In genomic region chr1:36307495-36308280, GRCm38 (mm10) we compare ENCODE assay signal across 8 mouse cellular contexts. TPM values are rescaled to one million over a fixed set of nuclear protein-coding genes. Genes with fewer than 3 reads are reported as not detected.
DNase-seq lines count a peak whose midpoint lies in the region; ATAC-seq and TF ChIP-seq lines count a peak whose summit lies in the region.

TSS of gene Arid5a (plus strand) at chr1:36307733.

- H3K9ac ChIP-seq in heart, embryonic 11.5 days (ENCODE audit: low read depth, low read length): peak within 1 kb of the TSS; percentile 73
- H3K9ac ChIP-seq in kidney, embryonic 16.5 days (replicated peaks; ENCODE audit: low read length): peak within 1 kb of the TSS; percentile 74
- H3K9ac ChIP-seq in liver, adult 2 months (ENCODE audit: low read depth, low read length): peak within 1 kb of the TSS; percentile 92

- H3K27ac ChIP-seq in bone marrow macrophage, adult 2 months (ENCODE audit: insufficient read depth, low read depth, low read length): peak within 1 kb of the TSS; percentile 73
- peak within 1 kb of the TSS; percentile 67 for H3K27ac ChIP-seq in embryonic fibroblast, embryonic 13.5 days (ENCODE audit: insufficient read depth, low read length)
- H3K27ac ChIP-seq in heart, embryonic 11.5 days (ENCODE audit: low read depth, low read length): peak within 1 kb of the TSS; percentile 66
- H3K27ac ChIP-seq in kidney, embryonic 16.5 days (ENCODE audit: low read length): peak within 1 kb of the TSS; percentile 77
- H3K27ac ChIP-seq in liver, adult 2 months (replicated peaks; ENCODE audit: insufficient read depth, low read depth, low read length): peak within 1 kb of the TSS; percentile 67

- H3K79me2 ChIP-seq in liver, adult 2 months (ENCODE audit: control insufficient read depth, insufficient read depth, low read length): no peaks in the 10 kb centered on the region; the same call in 1 of the 2 replicates
- H3K79me2 ChIP-seq in myocyte (ENCODE audit: control insufficient read depth, insufficient read depth): peaks cover 47% of the 10 kb centered on the region

- peak within 1 kb of the TSS; percentile 82 for H3K4me3 ChIP-seq in bone marrow macrophage, adult 2 months (ENCODE audit: insufficient read depth, low read length)
- H3K4me3 ChIP-seq in embryonic fibroblast, embryonic 13.5 days (ENCODE audit: insufficient read depth, low read length): peak within 1 kb of the TSS; percentile 66
- peak within 1 kb of the TSS; percentile 70 for H3K4me3 ChIP-seq in heart, embryonic 11.5 days (ENCODE audit: low read depth, low read length)
- H3K4me3 ChIP-seq in kidney, embryonic 16.5 days (ENCODE audit: low read length): peak within 1 kb of the TSS; percentile 69
- peak within 1 kb of the TSS; percentile 90 for H3K4me3 ChIP-seq in liver, adult 2 months (ENCODE audit: insufficient read depth, low read depth, low read length)
- H3K4me3 ChIP-seq in myocyte: peak within 1 kb of the TSS; percentile 87

- DNase-seq in A20 (ENCODE audit: low read depth, low spot score): peak; percentile 98
- peak; percentile 65 for DNase-seq in liver, adult 2 months (ENCODE audit: extremely low read depth, low read depth, low spot score)
- peak; percentile 96 for DNase-seq in splenic B cell, adult 2 months (ENCODE audit: low read depth, low spot score)

- ATAC-seq in heart, embryonic 11.5 days (replicated peaks; ENCODE audit: insufficient number of reproducible peaks, low FRiP score, low TSS enrichment): peak; percentile 86
- peak; percentile 93 for ATAC-seq in kidney, embryonic 16.5 days (ENCODE audit: low FRiP score, low TSS enrichment)

- H3K4me2 ChIP-seq in heart, embryonic 11.5 days: peak within 1 kb of the TSS; percentile 92
- peak within 1 kb of the TSS; percentile 87 for H3K4me2 ChIP-seq in kidney, embryonic 16.5 days (replicated peaks; ENCODE audit: low read depth, low read length)
- H3K4me2 ChIP-seq in myocyte (ENCODE audit: low read depth): peak within 1 kb of the TSS; percentile 98

- H3K36me3 ChIP-seq in heart, embryonic 11.5 days (ENCODE audit: control insufficient read depth, insufficient read depth, low read length): no peaks in the 10 kb centered on the region
- no peaks in the 10 kb centered on the region for H3K36me3 ChIP-seq in kidney, embryonic 16.5 days (ENCODE audit: insufficient read depth, low read length)
- no peaks in the 10 kb centered on the region for H3K36me3 ChIP-seq in liver, adult 2 months (ENCODE audit: control insufficient read depth, insufficient read depth, low read length)
- peaks cover 23% of the 10 kb centered on the region for H3K36me3 ChIP-seq in myocyte (ENCODE audit: control insufficient read depth, insufficient read depth)
- H3K36me3 ChIP-seq in splenic B cell, adult 2 months (ENCODE audit: control insufficient read depth, insufficient read depth, low read length, poor library complexity, severe bottlenecking): 0 out of 2 replicates have a peak, but pooled peaks cover 1% of the 10 kb centered on the region

- H3K27me3 ChIP-seq in heart, embryonic 11.5 days (ENCODE audit: control insufficient read depth, insufficient read depth, low read length): 0 out of 2 replicates have a peak, but pooled peaks cover 6% of the 10 kb centered on the region
- no peaks in the 10 kb centered on the region; the same call in 1 of the 2 replicates for H3K27me3 ChIP-seq in kidney, embryonic 16.5 days (ENCODE audit: insufficient read depth, low read length)
- H3K27me3 ChIP-seq in liver, adult 2 months (ENCODE audit: control insufficient read depth, insufficient read depth, low read length): no peaks in the 10 kb centered on the region
- no peaks in the 10 kb centered on the region for H3K27me3 ChIP-seq in myocyte (ENCODE audit: control insufficient read depth, insufficient read depth, insufficient read length)
- H3K27me3 ChIP-seq in splenic B cell, adult 2 months (ENCODE audit: control insufficient read depth, insufficient read depth, low read length, poor library complexity, severe bottlenecking): no peaks in the 10 kb centered on the region

- H3K9me3 ChIP-seq in heart, embryonic 11.5 days (replicated peaks; ENCODE audit: control insufficient read depth, low read length): no peaks in the 10 kb centered on the region
- no peaks in the 10 kb centered on the region for H3K9me3 ChIP-seq in kidney, embryonic 16.5 days (ENCODE audit: low read length)

- TF ChIP-seq CTCF in bone marrow macrophage, adult 2 months (IDR thresholded peaks at IDR 0.05; ENCODE audit: low read depth, low read length): no peak
- no peak for TF ChIP-seq CTCF in embryonic fibroblast, embryonic 13.5 days (IDR thresholded peaks at IDR 0.05; ENCODE audit: borderline replicate concordance, insufficient read depth, low read length)
- TF ChIP-seq CTCF in liver, adult 2 months (IDR thresholded peaks at IDR 0.05; ENCODE audit: low read depth, low read length): no peak

- peak; percentile 100 for TF ChIP-seq POLR2A in bone marrow macrophage, adult 2 months (IDR thresholded peaks at IDR 0.05; ENCODE audit: borderline replicate concordance, low read depth, low read length)
- TF ChIP-seq POLR2A in embryonic fibroblast, embryonic 13.5 days (IDR thresholded peaks at IDR 0.05; ENCODE audit: low read depth, low read length): peak; percentile 100
- TF ChIP-seq POLR2A in liver, adult 2 months (IDR thresholded peaks at IDR 0.05; ENCODE audit: extremely low read depth, insufficient read depth, low read length): peak; percentile 100
- peak; percentile 100 for TF ChIP-seq POLR2A in myocyte (IDR thresholded peaks at IDR 0.05; ENCODE audit: insufficient read length, low read depth)

- WGBS in heart, embryonic 11.5 days (ENCODE audit: insufficient replicate concordance): under 1% methylated on average over 65 of the region's 65 CpGs
- WGBS in kidney, embryonic 16.5 days: under 1% methylated on average over 65 of the region's 65 CpGs
- WGBS in liver, adult 2 months: under 1% methylated on average over 65 of the region's 65 CpGs

- H3ac ChIP-seq in myocyte (ENCODE audit: control insufficient read depth, insufficient read length): peak within 1 kb of the TSS; percentile 88

- peaks cover 23% of the 10 kb centered on the region for H3K4me1 ChIP-seq in bone marrow macrophage, adult 2 months (ENCODE audit: control insufficient read depth, insufficient read depth, low read length)
- H3K4me1 ChIP-seq in embryonic fibroblast, embryonic 13.5 days (ENCODE audit: control insufficient read depth, insufficient read depth, low read length): peaks cover 10% of the 10 kb centered on the region
- peaks cover 22% of the 10 kb centered on the region for H3K4me1 ChIP-seq in heart, embryonic 11.5 days (ENCODE audit: control insufficient read depth, insufficient read depth, low read length)
- peaks cover 23% of the 10 kb centered on the region for H3K4me1 ChIP-seq in kidney, embryonic 16.5 days (ENCODE audit: insufficient read depth, low read length)
- H3K4me1 ChIP-seq in liver, adult 2 months (ENCODE audit: control insufficient read depth, insufficient read depth, low read length): peaks cover 5% of the 10 kb centered on the region

TF ChIP-seq in myocyte, 11 proteins besides CTCF, POLR2A, EP300 and RAD21:
- TF ChIP-seq E2F4 (IDR thresholded peaks at IDR 0.05; ENCODE audit: insufficient read depth): peak; percentile 26
- TF ChIP-seq TCF3 (IDR thresholded peaks at IDR 0.05; ENCODE audit: insufficient read length, low read depth): peak; percentile 75
- peak; percentile 9 for TF ChIP-seq SRF (IDR thresholded peaks at IDR 0.05; ENCODE audit: control insufficient read depth, insufficient read length, low read depth)
- TF ChIP-seq MYOG (IDR thresholded peaks at IDR 0.05; ENCODE audit: control insufficient read depth in 1 of 3, insufficient read depth in 1 of 3, insufficient read length in 2 of 3, low read depth in 2 of 3): peak; percentile 52 to 98 (median 90)
- TF ChIP-seq MAX (IDR thresholded peaks at IDR 0.05; ENCODE audit: low read depth): no peak
- TF ChIP-seq MYOD1 (IDR thresholded peaks at IDR 0.05; ENCODE audit: control insufficient read depth in 1 of 3, insufficient read length in 2 of 3, low read depth in 2 of 3): peak; percentile 30 to 96 (median 90)
- TF ChIP-seq TCF12 (IDR thresholded peaks at IDR 0.05; ENCODE audit: insufficient read depth, poor library complexity, severe bottlenecking): peak; percentile 89
- TF ChIP-seq POLR2AphosphoS2 (IDR thresholded peaks at IDR 0.05; ENCODE audit: insufficient read length, low read depth): peak; percentile 100
- TF ChIP-seq USF1 (IDR thresholded peaks at IDR 0.05; ENCODE audit: low read depth): no peak
- TF ChIP-seq CEBPB (IDR thresholded peaks at IDR 0.05; ENCODE audit: insufficient read depth, poor library complexity, severe bottlenecking): 0 out of 2 replicates have a peak, but pooled peaks have one; percentile 3
- TF ChIP-seq REST (IDR thresholded peaks at IDR 0.05; ENCODE audit: insufficient read depth, insufficient read length): peak; percentile 38

RNA-seq across cellular contexts. Expression of gene Arid5a, which starts in this region (rescaled TPM):
- 9.4 and 12.7 TPM in 2 replicates for polyA plus RNA-seq in bone marrow macrophage, adult 2 months (2012; ENCODE audit: insufficient read depth, insufficient read length, missing spikeins)
- polyA plus RNA-seq in embryonic fibroblast, embryonic 13.5 days (2011; ENCODE audit: insufficient read length, low read depth, missing spikeins): 7.6 and 13.8 TPM in 2 replicates
- polyA plus RNA-seq in heart, embryonic 11.5 days (2014; fragmentation: Nextera tagmentation; extraction: Ambion mirVana): 5.6 and 8.1 TPM in 2 replicates
- polyA plus RNA-seq in kidney, embryonic 16.5 days (2015; fragmentation: Nextera tagmentation; extraction: Ambion mirVana): 6.5 and 7.9 TPM in 2 replicates
- 0.67 and 1.7 TPM in 2 replicates for total RNA-seq in liver, adult 2 months (2014; rRNA removed)
- polyA plus RNA-seq in liver, adult 2 months (2012; rRNA removed): 1.7 and 3.8 TPM in 2 replicates
- 65.8 TPM for polyA plus RNA-seq in myocyte (2012; fragmentation: generic; extraction: Trizol)

Comparison
In these comparisons a context has a peak if more than half of its experiments do, and no peak if none do; other contexts are left out.
1. Peak in every context shown above with its lines: DNase-seq, ATAC-seq, H3K4me3 ChIP-seq and H3K27ac ChIP-seq.